Mouse (Mus musculus): Measurements from ENCODE around the gene Stxbp4.

- TF ChIP-seq POLR2A (IDR thresholded peaks at IDR 0.05; ENCODE audit: low read depth, low read length) (no peak), CTCF (IDR thresholded peaks at IDR 0.05; ENCODE audit: extremely low read depth, insufficient read length, insufficient replicate concordance, low read depth, low read length) (no peak)
These were observed 81.4 kb downstream of the Stxbp4 start for GRCm38 (mm10) chr11:90556517-90556916.

Data from small intestine, adult 2 months (tissue).